Mouse (Mus musculus): ENCODE data around the gene Lmntd1. TPM values are rescaled to one million over a fixed set of nuclear protein-coding genes. Genes with fewer than 3 reads are reported as not detected.

Lmntd1 gene
- polyA plus RNA-seq, 1 experiment from 2014 or later = 1.8 TPM

DNA sequence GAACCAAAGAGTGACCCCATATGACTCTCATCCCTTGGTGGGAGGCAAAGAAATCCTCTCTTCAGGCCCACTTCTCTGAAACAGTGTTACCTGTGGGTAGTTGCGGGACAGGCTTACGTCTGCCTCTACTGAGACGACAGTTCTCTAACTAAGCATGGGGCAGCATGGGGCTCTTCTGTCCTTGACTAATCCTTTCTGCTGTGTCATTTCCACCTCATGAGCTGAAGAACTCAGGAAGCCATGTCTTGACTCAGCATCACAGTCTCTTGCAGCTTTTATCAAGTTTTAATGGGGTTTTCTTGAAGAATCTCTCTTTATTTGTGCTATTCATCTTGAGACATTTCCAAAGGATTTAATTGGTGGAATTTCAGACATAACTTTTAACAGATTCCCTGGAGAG is 61.3 kb downstream of the Lmntd1 start:
- Histone ChIP-seq H3K9ac (ENCODE audit: low read depth, low read length) (no peak overlapping the region), H3K4me1 (ENCODE audit: control insufficient read depth, insufficient read depth, low read depth, low read length) (no peaks in the 10 kb centered on the region), H3K27me3 (replicated peaks; ENCODE audit: control insufficient read depth, insufficient read depth, low read length) (no peaks in the 10 kb centered on the region), H3K27ac (ENCODE audit: low read depth, low read length) (no peak overlapping the region), H3K9me3 (ENCODE audit: control insufficient read depth, low read length) (no peaks in the 10 kb centered on the region), H3K4me3 (ENCODE audit: low read length) (no peak overlapping the region), H3K4me2 (ENCODE audit: low read length) (no peak overlapping the region), H3K36me3 (ENCODE audit: control insufficient read depth, insufficient read depth, low read length) (no peaks in the 10 kb centered on the region)
- WGBS = 94% methylated on average over 3 of the region's 3 CpGs
- no peak for ATAC-seq

DNA sequence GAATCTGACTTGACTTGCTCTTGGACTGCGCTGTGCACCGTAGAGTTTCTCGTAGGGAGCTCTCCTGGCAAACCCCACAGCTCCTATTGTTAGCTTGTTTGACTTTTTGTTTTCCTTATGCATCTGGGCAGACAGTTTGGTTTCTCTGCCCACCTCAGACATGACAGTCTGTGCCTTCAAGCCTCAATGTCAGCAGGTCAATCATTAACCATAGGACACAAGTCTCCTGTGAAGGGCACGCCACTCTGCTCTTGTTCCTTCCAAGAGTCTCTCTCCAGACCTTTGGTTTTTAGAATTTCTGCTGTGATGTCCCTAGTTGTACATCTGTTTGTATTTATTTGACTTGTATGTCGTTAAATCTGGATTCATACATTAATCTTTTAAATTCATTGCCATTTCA is 63.1 kb downstream of the Lmntd1 start:
- Histone ChIP-seq H3K36me3 (ENCODE audit: control insufficient read depth, insufficient read depth, low read length) (no peaks in the 10 kb centered on the region), H3K27me3 (replicated peaks; ENCODE audit: control insufficient read depth, insufficient read depth, low read length) (no peaks in the 10 kb centered on the region), H3K4me1 (ENCODE audit: control insufficient read depth, insufficient read depth, low read depth, low read length) (no peaks in the 10 kb centered on the region), H3K9me3 (ENCODE audit: control insufficient read depth, low read length) (no peaks in the 10 kb centered on the region), H3K9ac (ENCODE audit: low read depth, low read length) (no peak overlapping the region), H3K4me2 (ENCODE audit: low read length) (no peak overlapping the region), H3K27ac (ENCODE audit: low read depth, low read length) (no peak overlapping the region), H3K4me3 (ENCODE audit: low read length) (no peak overlapping the region)
- 80% methylated on average over 5 of the region's 5 CpGs for WGBS
- no peak for ATAC-seq

DNA sequence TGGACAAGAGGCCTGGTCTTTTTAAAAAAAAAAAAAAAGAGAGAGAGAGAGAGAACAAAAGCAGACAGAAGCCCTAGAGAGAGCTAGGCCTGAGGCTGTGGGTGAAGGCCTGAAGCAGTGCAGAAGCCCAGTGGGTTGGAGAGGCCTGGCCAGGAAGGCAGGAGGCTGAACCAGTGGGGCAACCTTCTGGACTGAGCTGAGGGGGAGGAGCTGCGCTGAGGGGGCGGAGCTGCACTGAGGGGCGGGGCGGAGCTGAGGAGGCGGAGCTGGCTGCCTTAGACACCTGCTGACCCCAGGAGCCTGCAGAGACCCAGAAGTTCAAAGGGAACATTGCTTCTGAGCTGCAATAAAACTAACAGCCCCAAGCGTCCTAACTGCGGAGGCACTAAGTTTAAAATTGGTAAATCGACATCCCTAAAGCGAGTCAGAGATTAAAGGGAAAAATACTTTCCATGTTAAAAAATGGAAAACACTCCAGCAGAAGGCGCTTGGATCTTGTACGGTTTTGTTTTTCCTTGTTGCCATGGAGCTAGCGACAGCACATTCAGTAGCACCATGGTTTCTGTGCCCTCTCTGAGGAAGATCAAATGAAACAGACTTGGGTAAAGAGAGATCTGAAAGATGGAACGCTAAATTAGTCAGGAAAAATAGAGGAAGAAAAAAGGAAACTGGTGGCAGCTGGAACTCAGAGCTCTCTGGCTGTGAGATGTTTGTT is 68.0 kb downstream of the Lmntd1 start:
- no peak for ATAC-seq
- no peak overlapping the region for H3K4me2 ChIP-seq (ENCODE audit: low read length)

DNA sequence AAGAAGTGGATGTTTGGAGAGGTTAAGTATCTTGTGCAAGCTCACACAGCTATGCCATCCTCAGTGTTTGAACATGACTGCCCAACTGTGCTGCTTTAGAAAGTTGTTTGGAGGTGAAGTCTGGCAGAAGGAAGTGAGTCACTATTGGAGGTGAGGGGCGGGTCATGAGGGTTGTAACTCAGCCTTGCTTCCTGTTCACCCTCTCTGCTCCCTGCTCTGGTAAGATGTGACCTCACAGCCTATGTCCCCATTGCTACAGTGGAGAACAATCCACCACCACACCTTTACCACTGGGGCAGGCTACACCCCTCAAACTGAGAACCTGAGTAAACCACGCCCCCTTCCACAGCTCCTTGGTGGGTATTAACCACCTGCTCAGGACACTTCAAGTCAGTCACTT is 69.3 kb downstream of the Lmntd1 start:
- H3K27ac ChIP-seq (ENCODE audit: low read depth, low read length) = no peak overlapping the region
- H3K9me3 ChIP-seq (ENCODE audit: control insufficient read depth, low read length) = peaks cover 4% of the 10 kb centered on the region; the same call in 1 of the 2 replicates
- no peak overlapping the region for H3K4me2 ChIP-seq (ENCODE audit: low read length)
- H3K36me3 ChIP-seq (ENCODE audit: control insufficient read depth, insufficient read depth, low read length) = no peaks in the 10 kb centered on the region
- H3K9ac ChIP-seq (ENCODE audit: low read depth, low read length) = no peak overlapping the region
- ATAC-seq = no peak
- H3K4me3 ChIP-seq (ENCODE audit: low read length) = no peak overlapping the region
- 95% methylated on average over 2 of the region's 2 CpGs for WGBS
- no peaks in the 10 kb centered on the region for H3K27me3 ChIP-seq (replicated peaks; ENCODE audit: control insufficient read depth, insufficient read depth, low read length)
- H3K4me1 ChIP-seq (ENCODE audit: control insufficient read depth, insufficient read depth, low read depth, low read length) = no peaks in the 10 kb centered on the region; the same call in 1 of the 2 replicates

More for the DNA sequence above, 68.0 kb downstream of the Lmntd1 start:
- WGBS = 23% methylated on average over 13 of the region's 13 CpGs
- no peak overlapping the region for H3K27ac ChIP-seq (ENCODE audit: low read depth, low read length)
- no peaks in the 10 kb centered on the region for H3K27me3 ChIP-seq (replicated peaks; ENCODE audit: control insufficient read depth, insufficient read depth, low read length)
- no peaks in the 10 kb centered on the region; the same call in 1 of the 2 replicates for H3K4me1 ChIP-seq (ENCODE audit: control insufficient read depth, insufficient read depth, low read depth, low read length)
- H3K36me3 ChIP-seq (ENCODE audit: control insufficient read depth, insufficient read depth, low read length) = no peaks in the 10 kb centered on the region
- H3K4me3 ChIP-seq (ENCODE audit: low read length) = no peak overlapping the region
- H3K9me3 ChIP-seq (ENCODE audit: control insufficient read depth, low read length) = peaks cover 4% of the 10 kb centered on the region; the same call in 1 of the 2 replicates
- H3K9ac ChIP-seq (ENCODE audit: low read depth, low read length) = no peak overlapping the region

DNA sequence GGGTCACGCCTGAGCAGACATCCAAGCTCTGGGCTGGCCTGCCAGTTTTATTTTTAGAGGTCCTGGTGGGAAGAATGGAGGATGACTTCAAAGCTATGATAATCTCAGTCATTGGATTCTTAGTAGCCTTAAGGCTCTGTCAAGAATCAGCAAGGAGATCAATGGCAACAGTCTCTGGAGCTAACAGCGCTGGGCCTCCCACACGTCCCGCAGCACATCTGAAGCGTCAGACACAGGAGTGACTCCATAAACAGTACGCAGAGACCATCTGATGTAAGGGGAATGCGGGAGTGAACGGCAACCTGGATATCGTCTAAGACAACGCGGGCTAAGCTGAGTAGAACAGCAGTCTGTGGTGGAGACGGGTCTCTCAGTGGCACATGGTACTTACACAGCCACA is 69.8 kb downstream of the Lmntd1 start:
- WGBS = 83% methylated on average over 12 of the region's 12 CpGs
- ATAC-seq = no peak
- no peak overlapping the region for H3K27ac ChIP-seq (ENCODE audit: low read depth, low read length)
- peaks cover 4% of the 10 kb centered on the region; the same call in 1 of the 2 replicates for H3K9me3 ChIP-seq (ENCODE audit: control insufficient read depth, low read length)
- peaks cover 3% of the 10 kb centered on the region for H3K4me1 ChIP-seq (ENCODE audit: control insufficient read depth, insufficient read depth, low read depth, low read length)
- H3K36me3 ChIP-seq (ENCODE audit: control insufficient read depth, insufficient read depth, low read length) = no peaks in the 10 kb centered on the region
- H3K9ac ChIP-seq (ENCODE audit: low read depth, low read length) = no peak overlapping the region
- no peak overlapping the region for H3K4me3 ChIP-seq (ENCODE audit: low read length)
- H3K4me2 ChIP-seq (ENCODE audit: low read length) = no peak overlapping the region
- H3K27me3 ChIP-seq (replicated peaks; ENCODE audit: control insufficient read depth, insufficient read depth, low read length) = no peaks in the 10 kb centered on the region

DNA sequence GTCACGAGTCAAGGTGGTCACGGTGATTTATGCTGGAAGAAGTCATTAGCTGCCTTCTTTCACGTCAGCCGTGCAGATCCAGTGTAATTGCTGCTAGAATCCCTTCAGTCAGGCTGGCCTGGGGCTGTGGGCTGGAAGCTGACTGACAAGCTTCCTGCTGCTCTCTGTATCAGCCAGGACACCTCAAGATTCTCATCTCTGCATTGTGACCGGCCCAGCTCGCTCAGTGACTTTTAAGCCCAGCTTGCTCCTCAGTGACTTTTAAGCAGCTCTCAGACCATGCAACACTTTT is 74.6 kb downstream of the Lmntd1 start:
- 33% methylated on average over 6 of the region's 6 CpGs for WGBS
- no peak overlapping the region for H3K4me3 ChIP-seq (ENCODE audit: low read length)
- H3K36me3 ChIP-seq (ENCODE audit: control insufficient read depth, insufficient read depth, low read length) = no peaks in the 10 kb centered on the region
- H3K9ac ChIP-seq (ENCODE audit: low read depth, low read length) = no peak overlapping the region
- peaks cover 4% of the 10 kb centered on the region; the same call in 1 of the 2 replicates for H3K9me3 ChIP-seq (ENCODE audit: control insufficient read depth, low read length)
- H3K4me1 ChIP-seq (ENCODE audit: control insufficient read depth, insufficient read depth, low read depth, low read length) = peaks cover 5% of the 10 kb centered on the region
- no peak overlapping the region for H3K27ac ChIP-seq (ENCODE audit: low read depth, low read length)
- no peak overlapping the region for H3K4me2 ChIP-seq (ENCODE audit: low read length)
- ATAC-seq = no peak
- no peaks in the 10 kb centered on the region for H3K27me3 ChIP-seq (replicated peaks; ENCODE audit: control insufficient read depth, insufficient read depth, low read length)

DNA sequence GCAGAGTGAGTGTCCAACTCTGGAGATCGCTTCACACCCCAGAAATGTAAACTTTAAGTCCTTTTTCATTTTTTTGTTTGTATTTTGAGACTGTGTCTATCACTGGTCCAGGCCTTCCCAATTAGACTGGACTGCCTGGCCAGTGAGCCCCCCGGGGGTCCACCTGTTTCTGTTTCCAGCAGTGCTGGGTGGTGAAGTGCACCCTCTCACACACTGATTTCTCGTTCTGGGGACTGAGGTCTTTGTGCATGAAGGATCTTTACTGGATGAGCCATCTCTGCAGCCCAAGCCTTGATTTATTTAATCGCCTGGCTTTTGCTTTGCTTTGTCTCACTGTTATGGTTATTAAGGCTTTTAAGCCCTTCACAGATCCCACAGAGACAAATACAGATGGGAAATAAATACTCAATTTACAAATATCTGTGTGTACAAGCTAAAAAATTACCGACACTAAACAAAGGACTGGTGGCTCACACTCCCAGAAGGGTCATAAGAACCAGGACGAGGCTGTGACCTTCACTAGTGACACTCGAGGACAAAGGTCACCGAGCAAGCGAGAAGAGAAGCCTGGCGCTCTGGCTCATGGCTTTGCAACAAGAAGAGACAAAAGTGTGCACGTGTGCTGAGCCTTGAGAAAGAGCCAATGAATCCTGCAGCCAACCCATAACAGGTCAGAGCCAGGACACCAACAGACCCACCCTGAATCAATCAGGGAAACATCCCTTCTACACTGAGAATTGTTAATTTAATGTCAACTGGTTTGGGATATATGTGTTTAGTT is 75.1 kb downstream of the Lmntd1 start:
- 34% methylated on average over 11 of the region's 11 CpGs for WGBS
- peaks cover 5% of the 10 kb centered on the region for H3K4me1 ChIP-seq (ENCODE audit: control insufficient read depth, insufficient read depth, low read depth, low read length)
- H3K4me3 ChIP-seq (ENCODE audit: low read length) = no peak overlapping the region
- H3K27ac ChIP-seq (ENCODE audit: low read depth, low read length) = no peak overlapping the region
- H3K4me2 ChIP-seq (ENCODE audit: low read length) = no peak overlapping the region
- H3K9ac ChIP-seq (ENCODE audit: low read depth, low read length) = no peak overlapping the region
- H3K9me3 ChIP-seq (ENCODE audit: control insufficient read depth, low read length) = peaks cover 4% of the 10 kb centered on the region; the same call in 1 of the 2 replicates
- no peaks in the 10 kb centered on the region for H3K36me3 ChIP-seq (ENCODE audit: control insufficient read depth, insufficient read depth, low read length)
- no peaks in the 10 kb centered on the region for H3K27me3 ChIP-seq (replicated peaks; ENCODE audit: control insufficient read depth, insufficient read depth, low read length)
- no peak for ATAC-seq

DNA sequence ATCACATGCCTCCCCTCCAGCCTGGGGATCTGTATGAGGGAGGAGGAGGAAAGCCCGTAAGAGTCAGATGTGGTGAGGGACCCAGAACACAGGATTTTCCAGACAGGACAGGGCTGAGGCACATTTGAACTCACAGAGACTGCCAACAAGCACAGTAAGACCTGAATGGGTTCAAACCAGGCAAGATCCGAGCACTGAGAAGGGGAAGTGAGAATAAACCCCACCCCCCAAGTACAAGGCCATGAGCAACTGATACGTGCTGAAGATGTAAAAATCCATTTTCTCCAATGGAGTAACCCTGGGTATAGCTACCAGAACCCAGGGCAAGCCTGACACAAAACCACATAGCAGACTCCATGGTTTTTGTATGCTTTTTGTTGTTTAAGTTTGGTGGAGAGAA is 83.7 kb downstream of the Lmntd1 start:
- Histone ChIP-seq H3K4me3 (ENCODE audit: low read length) (no peak overlapping the region), H3K9ac (ENCODE audit: low read depth, low read length) (no peak overlapping the region), H3K36me3 (ENCODE audit: control insufficient read depth, insufficient read depth, low read length) (no peaks in the 10 kb centered on the region), H3K9me3 (ENCODE audit: control insufficient read depth, low read length) (no peaks in the 10 kb centered on the region), H3K4me1 (ENCODE audit: control insufficient read depth, insufficient read depth, low read depth, low read length) (no peaks in the 10 kb centered on the region), H3K27me3 (replicated peaks; ENCODE audit: control insufficient read depth, insufficient read depth, low read length) (no peaks in the 10 kb centered on the region), H3K27ac (ENCODE audit: low read depth, low read length) (no peak overlapping the region), H3K4me2 (ENCODE audit: low read length) (no peak overlapping the region)
- 55% methylated on average over 3 of the region's 3 CpGs for WGBS
- no peak for ATAC-seq

DNA sequence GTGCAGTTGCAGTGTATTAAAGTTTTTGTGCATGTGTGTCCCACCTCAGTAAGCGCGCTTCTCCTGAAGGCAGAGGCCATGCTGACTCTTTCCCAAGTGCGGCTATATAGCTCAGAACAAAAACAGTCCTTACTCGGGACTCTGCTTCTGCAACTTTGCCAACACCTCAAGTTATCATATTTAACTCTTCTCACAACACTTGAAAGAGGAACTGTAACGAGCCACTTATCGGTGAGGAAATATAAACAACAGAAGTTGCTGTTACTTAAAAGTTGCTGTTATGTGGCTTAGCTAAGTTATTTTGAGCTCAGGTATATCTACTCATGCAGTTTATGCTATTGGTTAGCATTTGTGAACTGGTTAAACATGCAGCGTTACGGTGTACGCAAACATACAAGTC is 90.8 kb downstream of the Lmntd1 start:
- Histone ChIP-seq H3K27ac (ENCODE audit: low read depth, low read length) (no peak overlapping the region), H3K4me1 (ENCODE audit: control insufficient read depth, insufficient read depth, low read depth, low read length) (peaks cover 2% of the 10 kb centered on the region; the same call in 1 of the 2 replicates), H3K4me2 (ENCODE audit: low read length) (no peak overlapping the region), H3K36me3 (ENCODE audit: control insufficient read depth, insufficient read depth, low read length) (no peaks in the 10 kb centered on the region), H3K27me3 (replicated peaks; ENCODE audit: control insufficient read depth, insufficient read depth, low read length) (no peaks in the 10 kb centered on the region), H3K4me3 (ENCODE audit: low read length) (no peak overlapping the region), H3K9me3 (ENCODE audit: control insufficient read depth, low read length) (no peaks in the 10 kb centered on the region), H3K9ac (ENCODE audit: low read depth, low read length) (no peak overlapping the region)
- no peak for ATAC-seq
- 91% methylated on average over 9 of the region's 9 CpGs for WGBS
